Mouse (Mus musculus): ENCODE measurements around the gene Nlrc5.
A peak's percentile ranks its signal among the peaks of the same experiment; 100 is the strongest.

The Nlrc5 gene

DNA sequence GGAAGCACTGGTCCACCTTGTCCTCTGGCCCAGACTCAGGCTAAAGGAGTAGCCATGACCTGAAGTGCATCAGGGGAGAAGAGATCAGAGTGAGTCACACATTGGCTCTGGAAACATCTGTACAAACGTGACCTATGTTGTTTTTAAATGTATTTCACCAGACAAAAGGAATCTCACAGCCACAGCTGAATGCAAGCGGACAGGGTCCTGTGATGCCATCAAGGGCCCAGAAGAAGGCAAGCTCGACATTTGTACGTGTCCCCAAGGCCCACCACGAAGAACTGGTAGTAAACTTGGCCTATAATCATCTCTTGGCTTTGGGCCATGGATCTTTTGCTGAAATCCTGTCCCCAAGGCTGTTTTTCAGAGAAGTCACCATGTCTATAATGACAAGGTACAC, 35.5 kb downstream of the Nlrc5 start:
- no peak for DNase-seq (ENCODE audit: extremely low spot score)

DNA sequence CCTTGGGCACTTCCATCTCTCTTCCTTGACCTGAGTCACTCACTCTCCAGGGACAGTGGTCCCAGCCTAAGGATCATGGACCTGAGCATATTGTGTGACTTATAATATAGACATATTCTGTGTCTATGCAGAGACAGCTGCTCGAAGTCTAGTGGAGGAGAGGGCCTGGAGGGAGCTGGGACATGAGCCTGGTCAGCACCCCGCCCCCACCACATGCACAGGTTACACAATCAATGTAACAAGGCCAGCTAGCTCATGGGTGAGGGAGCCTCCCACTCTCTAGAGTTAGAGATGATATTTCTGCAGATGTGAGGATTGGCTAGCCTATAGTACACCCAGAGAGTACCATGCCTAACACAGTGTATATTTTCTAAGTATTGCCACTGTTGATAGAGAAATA, 36.6 kb downstream of the Nlrc5 start:
- DNase-seq (ENCODE audit: extremely low spot score): no peak

GRCm38 (mm10) chr8:94471281-94471680, 37.1 kb downstream of the Nlrc5 start:
- DNase-seq (ENCODE audit: extremely low spot score): no peak

- no peak for DNase-seq (ENCODE audit: extremely low spot score)
These were observed 38.6 kb downstream of the Nlrc5 start for GRCm38 (mm10) chr8:94472741-94473140.

DNA sequence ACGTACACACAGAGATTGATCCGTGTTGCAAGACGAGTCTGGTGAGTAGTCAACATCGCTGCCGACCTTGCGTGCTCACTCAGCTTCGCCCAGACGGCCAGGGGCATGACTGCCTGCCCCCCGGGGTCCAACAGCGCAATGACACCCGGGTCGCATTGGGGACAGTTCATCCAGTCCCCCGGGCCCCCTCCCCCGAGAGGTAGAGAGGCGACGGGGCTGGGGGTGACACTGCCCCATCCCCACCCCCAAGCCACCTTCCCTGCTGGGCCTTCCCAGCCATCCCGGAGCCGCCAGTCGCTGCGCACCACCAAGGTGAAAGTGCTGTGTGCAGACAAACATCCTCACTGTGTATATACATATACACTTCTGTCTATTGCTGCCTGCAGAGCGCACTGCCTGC, 39.3 kb downstream of the Nlrc5 start:
- no peak for DNase-seq (ENCODE audit: extremely low spot score)

GRCm38 (mm10) chr8:94475786-94476185, 41.6 kb downstream of the Nlrc5 start:
- DNase-seq (ENCODE audit: extremely low spot score): no peak

- DNase-seq (ENCODE audit: extremely low spot score): no peak
These were observed 42.7 kb downstream of the Nlrc5 start for GRCm38 (mm10) chr8:94476846-94477245.

- peak; percentile 13 for DNase-seq (ENCODE audit: extremely low spot score)
These were observed 47.9 kb downstream of the Nlrc5 start for GRCm38 (mm10) chr8:94482051-94482450.

DNA sequence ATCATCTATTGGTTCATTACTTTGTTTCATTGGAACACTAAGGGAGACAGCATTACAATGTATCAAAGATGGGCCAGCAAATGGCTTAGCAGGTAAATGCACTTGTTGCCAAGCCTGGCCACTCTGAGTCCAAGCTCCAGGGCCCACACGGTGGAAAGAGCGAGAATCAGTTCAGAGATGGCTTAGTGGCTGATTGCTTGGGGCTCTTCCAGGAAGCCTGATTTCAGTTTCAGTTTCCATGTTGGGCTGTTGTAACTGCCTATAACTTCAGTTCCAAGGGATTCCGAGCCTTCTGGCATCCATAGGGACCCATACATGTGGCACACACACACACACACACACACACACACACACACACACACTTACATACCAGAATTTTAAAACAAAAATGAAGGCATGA, 51.1 kb downstream of the Nlrc5 start:
- DNase-seq (ENCODE audit: extremely low spot score): no peak

GRCm38 (mm10) chr8:94485882-94486281, 51.7 kb downstream of the Nlrc5 start:
- DNase-seq (ENCODE audit: extremely low spot score): peak; percentile 15

DNA sequence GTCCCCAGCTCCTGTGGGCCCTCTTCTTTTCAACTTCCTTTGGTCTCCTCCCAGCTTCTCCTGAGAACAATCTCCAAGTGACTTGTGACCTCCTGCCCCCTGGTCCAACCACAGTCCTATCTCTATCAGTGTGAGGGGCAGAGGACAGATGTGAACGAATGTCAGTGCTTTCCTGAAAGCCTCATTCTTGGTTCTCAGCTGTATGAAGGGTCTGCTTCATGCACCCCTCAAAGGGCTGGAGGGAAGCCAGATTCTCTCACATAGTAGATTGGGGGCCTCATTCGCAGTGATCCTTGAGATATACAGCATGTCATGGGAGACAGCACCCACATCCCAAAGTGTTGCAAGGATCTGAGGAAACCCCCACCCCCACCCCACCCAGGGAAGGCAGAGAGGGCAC, 53.9 kb downstream of the Nlrc5 start:
- no peak for DNase-seq (ENCODE audit: extremely low spot score)

GRCm38 (mm10) chr8:94489809-94490483, 55.8 kb downstream of the Nlrc5 start:
- no peak for DNase-seq (ENCODE audit: extremely low spot score)

- peak; percentile 83 for DNase-seq (ENCODE audit: extremely low spot score)
These were observed 58.0 kb downstream of the Nlrc5 start for GRCm38 (mm10) chr8:94492021-94492681.

GRCm38 (mm10) chr8:94493240-94493639, 59.1 kb downstream of the Nlrc5 start:
- DNase-seq (ENCODE audit: extremely low spot score): no peak

GRCm38 (mm10) chr8:94515430-94516208, 81.5 kb downstream of the Nlrc5 start:
- DNase-seq (ENCODE audit: extremely low spot score): no peak

DNA sequence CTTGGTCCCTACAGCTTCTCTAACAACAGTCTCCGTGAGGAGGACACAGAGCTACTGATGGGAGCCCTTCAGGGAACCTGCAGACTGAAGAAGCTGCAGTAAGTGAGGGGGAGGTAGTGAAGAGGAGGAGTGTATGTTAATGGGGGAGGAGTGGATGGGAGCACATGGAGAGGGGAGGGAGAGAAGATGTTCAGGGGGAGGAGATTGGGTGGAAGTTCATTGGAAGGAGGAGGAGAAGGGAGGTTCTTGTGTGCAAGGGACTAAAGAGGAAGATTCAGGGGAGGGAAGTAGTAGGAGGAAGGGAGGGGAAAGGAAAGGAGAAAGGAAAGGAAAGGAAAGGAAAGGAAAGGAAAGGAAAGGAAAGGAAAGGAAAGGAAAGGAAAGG, 82.0 kb downstream of the Nlrc5 start:
- DNase-seq (ENCODE audit: extremely low spot score): no peak

GRCm38 (mm10) chr8:94516766-94517165, 82.6 kb downstream of the Nlrc5 start:
- no peak for DNase-seq (ENCODE audit: extremely low spot score)

DNA sequence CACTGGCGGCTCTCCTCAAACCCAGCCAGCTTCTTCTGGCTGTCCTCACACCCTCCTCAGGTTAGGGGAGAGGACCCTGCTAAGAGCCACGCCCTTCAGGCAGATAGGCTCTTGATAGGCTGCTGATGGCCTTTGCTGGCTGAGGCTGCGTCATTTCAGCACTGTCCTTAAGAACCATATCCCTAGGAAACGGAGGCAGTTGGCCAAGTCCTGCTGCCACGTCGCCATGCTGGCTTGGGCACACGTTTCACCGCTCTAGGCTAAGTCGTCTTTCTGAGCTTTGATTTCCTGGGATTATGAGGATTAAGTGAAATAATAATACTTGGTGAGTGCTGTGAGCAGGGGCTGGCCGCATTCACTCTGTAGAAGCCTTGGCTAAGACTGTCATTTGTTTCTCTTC, 84.2 kb downstream of the Nlrc5 start:
- no peak for DNase-seq (ENCODE audit: extremely low spot score)

DNA sequence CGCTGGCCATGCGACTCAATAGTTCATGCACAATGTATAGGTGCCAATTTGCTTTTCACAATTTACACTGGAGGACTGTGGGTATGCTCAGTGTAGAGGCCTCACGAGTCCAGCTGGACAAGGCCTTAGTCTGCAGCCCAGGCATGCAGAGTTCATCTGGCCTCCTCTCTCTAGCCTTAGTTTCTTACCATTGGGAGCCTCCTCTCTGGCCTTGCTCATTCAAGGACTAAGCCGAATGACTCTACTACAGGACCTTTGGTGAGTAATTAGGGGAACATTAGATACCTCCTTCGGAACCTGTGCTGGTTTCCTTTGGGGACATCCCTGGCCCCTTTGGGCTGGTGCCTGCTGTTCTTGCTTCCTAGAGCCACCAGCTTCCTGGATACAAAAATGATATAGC, 84.9 kb downstream of the Nlrc5 start:
- DNase-seq (ENCODE audit: extremely low spot score): no peak

DNA sequence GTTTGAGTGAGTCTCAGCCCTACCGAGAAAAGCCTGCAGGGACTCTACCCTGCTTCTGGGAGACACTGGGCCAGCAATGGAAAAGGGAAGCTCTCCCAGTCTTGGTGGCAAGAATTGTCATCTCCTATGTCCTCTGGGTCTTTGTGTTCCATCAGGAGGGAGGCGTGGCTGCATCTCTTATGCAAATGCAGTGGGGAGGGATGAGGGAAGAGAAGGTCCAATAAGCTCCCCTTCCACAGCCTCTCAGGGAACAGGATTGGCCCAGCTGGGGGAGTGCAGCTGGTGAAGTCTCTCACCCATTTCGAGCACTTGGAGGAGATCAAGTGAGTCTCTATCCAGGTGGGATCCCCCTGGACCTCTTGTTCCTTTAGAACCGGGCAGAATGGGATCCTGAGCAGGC, 87.3 kb downstream of the Nlrc5 start:
- no peak for DNase-seq (ENCODE audit: extremely low spot score)

DNA sequence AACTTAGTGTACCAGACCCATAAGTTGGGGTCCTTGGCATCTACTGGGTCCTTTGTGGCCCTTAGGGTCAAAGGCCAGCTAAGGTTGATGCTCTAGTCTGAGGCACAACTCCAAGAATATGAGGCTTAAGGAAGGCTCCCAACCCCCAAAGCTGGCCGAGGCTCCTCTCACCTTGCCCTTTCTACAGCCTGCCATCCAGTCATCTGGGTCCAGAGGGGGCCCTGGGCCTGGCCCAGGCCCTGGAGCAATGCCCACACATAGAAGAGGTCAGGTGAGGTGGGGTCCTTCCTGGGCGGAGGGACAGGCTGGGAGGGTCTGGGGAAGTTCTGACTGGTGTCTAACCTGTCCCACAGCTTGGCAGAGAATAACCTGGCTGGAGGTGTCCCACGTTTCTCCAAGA, 88.3 kb downstream of the Nlrc5 start:
- no peak for DNase-seq (ENCODE audit: extremely low spot score)

DNA sequence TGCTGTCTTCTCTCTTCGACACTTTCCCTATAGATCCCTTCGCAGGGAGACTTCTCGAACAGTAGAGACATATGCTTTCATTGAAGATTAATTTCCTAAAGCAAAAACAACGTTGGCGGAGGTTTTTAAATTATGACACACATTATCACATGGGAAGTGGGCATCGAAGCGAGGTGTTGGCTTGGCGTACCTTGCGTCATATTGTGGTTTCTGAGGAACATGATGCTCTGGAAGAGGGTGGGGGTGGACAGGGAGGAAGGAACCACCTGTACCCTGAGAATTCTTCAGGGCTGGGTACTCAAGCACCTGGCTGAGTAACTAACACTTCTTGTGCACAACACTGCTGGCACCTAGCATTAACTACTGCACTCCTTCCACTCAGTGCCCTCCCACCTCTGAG, 90.4 kb downstream of the Nlrc5 start:
- DNase-seq (ENCODE audit: extremely low spot score): no peak

- no peak for DNase-seq (ENCODE audit: extremely low spot score)
These were observed 93.0 kb downstream of the Nlrc5 start for GRCm38 (mm10) chr8:94527178-94527577.

Data from embryo, embryonic 9.5 days (tissue).